Mouse (Mus musculus) neural tube, embryonic 11.5 days (tissue): ENCODE data around the gene Fam53a. TPM values are rescaled to one million over a fixed set of nuclear protein-coding genes. Genes with fewer than 3 reads are reported as not detected.
A peak's percentile ranks its signal among the peaks of the same experiment; 100 is the strongest.

Experiments used
- ATAC-seq: fragments of 200-750 bp; cut with Nextera tagmentation; 2 replicates; pipeline ENCODE4 v1.8.0; 2017; ENCODE audit warnings: moderate number of reproducible peaks, mild to moderate bottlenecking, moderate TSS enrichment, moderate library complexity; ENCODE audit not compliant: insufficient read depth, low FRiP score, low TSS enrichment
- DNase-seq: peaks from one replicate; pipeline ENCODE4 v3.0.0-alpha.2; 2015; ENCODE audit warnings: low spot score
- H3K27ac ChIP-seq: fragments of 300-500 bp; sonication (generic); 2 replicates; pipeline ENCODE4 v1.5.1; 2014; ENCODE audit warnings: low read depth, mild to moderate bottlenecking, low read length
- H3K27me3 ChIP-seq: fragments of 300-500 bp; sonication (generic); 2 replicates; pipeline ENCODE4 v1.6.1; 2014; ENCODE audit warnings: mild to moderate bottlenecking, low read length, mixed read lengths; ENCODE audit not compliant: control insufficient read depth, insufficient read depth
- H3K36me3 ChIP-seq: fragments of 300-500 bp; sonication (generic); 2 replicates; pipeline ENCODE4 v1.6.1; 2014; ENCODE audit warnings: mild to moderate bottlenecking, low read length, moderate library complexity, mixed read lengths; ENCODE audit not compliant: control insufficient read depth, insufficient read depth
- H3K4me1 ChIP-seq: fragments of 300-500 bp; sonication (generic); 2 replicates; pipeline ENCODE4 v1.6.1; 2014; ENCODE audit warnings: low read length, mixed read lengths; ENCODE audit not compliant: control insufficient read depth, insufficient read depth
- H3K4me2 ChIP-seq: fragments of 300-500 bp; sonication (generic); 2 replicates; pipeline ENCODE4 v1.6.1; 2014; ENCODE audit warnings: low read depth, mild to moderate bottlenecking, moderate library complexity
- H3K4me3 ChIP-seq: fragments of 300-500 bp; sonication (generic); 2 replicates; pipeline ENCODE4 v1.5.1; 2014; ENCODE audit warnings: low read depth, low read length
- H3K9ac ChIP-seq: fragments of 300-500 bp; sonication (generic); 2 replicates; pipeline ENCODE4 v1.6.1; 2014; ENCODE audit warnings: mild to moderate bottlenecking, low read length
- H3K9me3 ChIP-seq: fragments of 300-500 bp; sonication (generic); 2 replicates; pipeline ENCODE4 v1.6.1; 2016; ENCODE audit warnings: low read length; ENCODE audit not compliant: control insufficient read depth
- WGBS: fragments of 180-500 bp; shearing (Covaris S2); extraction: QIAGEN DNeasy Blood & Tissue Kit; methylation state at CpG from one replicate; pipeline ENCODE4 v1.1.7; 2014; 5-methylcytosine and 5-hydroxymethylcytosine counted together
- polyA plus RNA-seq: library from polyadenylated mRNA; unstranded; fragments of >200 nt; fragmentation: Nextera tagmentation; extraction: Ambion mirVana; gene quantifications from 2 replicates; pipeline ENCODE4 v1.2.1, GENCODE M21; 2014

Fam53a gene
- polyA plus RNA-seq, 1 experiment from 2014 or later, result 53.4 TPM

GRCm38 (mm10) chr5:33589221-33589888, 40.1 kb downstream of the Fam53a start:
- H3K9ac ChIP-seq, result no peak overlapping the region
- no peak overlapping the region for H3K27ac ChIP-seq
- H3K36me3 ChIP-seq, result no peaks in the 10 kb centered on the region
- H3K4me1 ChIP-seq, result no peaks in the 10 kb centered on the region
- no peaks in the 10 kb centered on the region for H3K27me3 ChIP-seq
- no peaks in the 10 kb centered on the region for H3K9me3 ChIP-seq
- H3K4me2 ChIP-seq, result no peak overlapping the region
- no peak overlapping the region for H3K4me3 ChIP-seq
- ATAC-seq, result no peak
- DNase-seq, result peak; percentile 81
- WGBS, result 73% methylated on average over 5 of the region's 5 CpGs

GRCm38 (mm10) chr5:33588066-33588465, 41.4 kb downstream of the Fam53a start:
- ATAC-seq, result no peak

GRCm38 (mm10) chr5:33587498-33588058, 41.9 kb downstream of the Fam53a start:
- no peak overlapping the region for H3K27ac ChIP-seq
- H3K27me3 ChIP-seq, result no peaks in the 10 kb centered on the region
- WGBS, result 61% methylated on average over 18 of the region's 18 CpGs
- no peaks in the 10 kb centered on the region for H3K4me1 ChIP-seq
- no peak overlapping the region for H3K4me3 ChIP-seq
- no peaks in the 10 kb centered on the region for H3K36me3 ChIP-seq
- DNase-seq, result peak; percentile 37
- no peak overlapping the region for H3K4me2 ChIP-seq
- ATAC-seq, result no peak
- no peak overlapping the region for H3K9ac ChIP-seq
- no peaks in the 10 kb centered on the region for H3K9me3 ChIP-seq

More at GRCm38 (mm10) chr5:33588066-33588465, 41.4 kb downstream of the Fam53a start:
- H3K36me3 ChIP-seq, result no peaks in the 10 kb centered on the region
- no peak overlapping the region for H3K4me3 ChIP-seq
- no peak overlapping the region for H3K4me2 ChIP-seq
- DNase-seq, result no peak
- H3K9me3 ChIP-seq, result no peaks in the 10 kb centered on the region
- no peak overlapping the region for H3K9ac ChIP-seq
- H3K4me1 ChIP-seq, result no peaks in the 10 kb centered on the region
- no peaks in the 10 kb centered on the region for H3K27me3 ChIP-seq
- H3K27ac ChIP-seq, result no peak overlapping the region
- 86% methylated on average over 3 of the region's 3 CpGs for WGBS

GRCm38 (mm10) chr5:33580336-33580735, 49.1 kb downstream of the Fam53a start:
- no peak overlapping the region for H3K9ac ChIP-seq
- ATAC-seq (no peak), DNase-seq (no peak)
- no peak overlapping the region for H3K27ac ChIP-seq
- no peak overlapping the region for H3K4me2 ChIP-seq
- no peaks in the 10 kb centered on the region for H3K4me1 ChIP-seq
- H3K9me3 ChIP-seq, result no peaks in the 10 kb centered on the region
- WGBS, result 84% methylated on average over 1 of the region's 1 CpGs
- H3K27me3 ChIP-seq, result no peaks in the 10 kb centered on the region
- H3K36me3 ChIP-seq, result no peaks in the 10 kb centered on the region
- no peak overlapping the region for H3K4me3 ChIP-seq

GRCm38 (mm10) chr5:33574207-33574606, 55.2 kb downstream of the Fam53a start:
- 82% methylated on average over 4 of the region's 4 CpGs for whole genome bisulfite sequencing
- no peak for ATAC-seq
- H3K4me1 ChIP-seq, result no peaks in the 10 kb centered on the region

GRCm38 (mm10) chr5:33565886-33566285, 63.5 kb downstream of the Fam53a start:
- no peak overlapping the region for H3K9ac ChIP-seq
- H3K4me1 ChIP-seq, result no peaks in the 10 kb centered on the region
- H3K27ac ChIP-seq, result no peak overlapping the region
- DNase-seq (no peak), ATAC-seq (no peak)
- no peaks in the 10 kb centered on the region for H3K36me3 ChIP-seq
- 85% methylated on average over 4 of the region's 4 CpGs for WGBS
- no peaks in the 10 kb centered on the region for H3K9me3 ChIP-seq
- H3K27me3 ChIP-seq, result no peaks in the 10 kb centered on the region
- H3K4me3 ChIP-seq, result no peak overlapping the region
- no peak overlapping the region for H3K4me2 ChIP-seq

More at GRCm38 (mm10) chr5:33574207-33574606, 55.2 kb downstream of the Fam53a start:
- DNase-seq, result no peak
- no peaks in the 10 kb centered on the region for H3K9me3 ChIP-seq
- no peak overlapping the region for H3K27ac ChIP-seq
- no peak overlapping the region for H3K4me3 ChIP-seq
- no peaks in the 10 kb centered on the region for H3K36me3 ChIP-seq
- no peaks in the 10 kb centered on the region for H3K27me3 ChIP-seq
- no peak overlapping the region for H3K9ac ChIP-seq
- no peak overlapping the region for H3K4me2 ChIP-seq

GRCm38 (mm10) chr5:33556277-33556995, 73.0 kb downstream of the Fam53a start:
- no peak for DNase-seq
- H3K9ac ChIP-seq, result no peak overlapping the region
- 70% methylated on average over 14 of the region's 14 CpGs for WGBS
- ATAC-seq, result no peak
- no peak overlapping the region for H3K4me2 ChIP-seq
- H3K36me3 ChIP-seq, result no peaks in the 10 kb centered on the region
- H3K27me3 ChIP-seq, result no peaks in the 10 kb centered on the region
- no peaks in the 10 kb centered on the region for H3K4me1 ChIP-seq
- no peak overlapping the region for H3K27ac ChIP-seq
- no peaks in the 10 kb centered on the region for H3K9me3 ChIP-seq
- H3K4me3 ChIP-seq, result no peak overlapping the region
